Mouse (Mus musculus) megakaryocyte-erythroid progenitor cell, adult 5-6 weeks (primary cell): ENCODE results near the gene Pmepa1. TPM values are rescaled to one million over a fixed set of nuclear protein-coding genes. Genes with fewer than 3 reads are reported as not detected.

Source experiments
- ATAC-seq: replicated peaks from 2 replicates; pipeline ENCODE4 v1.8.0; 2016; ENCODE audit warnings: mild to moderate bottlenecking, inconsistent platforms; ENCODE audit not compliant: severe bottlenecking, poor library complexity, low FRiP score, low TSS enrichment
- total RNA-seq, 2 experiments: library from RNA; stranded (forward) in 1 of 2; stranded (reverse) in 1 of 2; fragments of 200-1000, 215-1000 nt in 1 of 2; fragments of >200 nt in 1 of 2; fragmentation: Nextera tagmentation in 1 of 2; gene quantifications; 2 replicates each; pipeline ENCODE4 v1.2.3; 2014 to 2017

Pmepa1 gene
- not detected in 2 replicates for total RNA-seq (2014; fragmentation: Nextera tagmentation)
- total RNA-seq (2017), result 0.52 TPM in 1 of 2 replicates, not detected in the other

- ATAC-seq, result peak; percentile 52
These were observed at the start of gene Pmepa1 for GRCm38 (mm10) chr2:173276409-173276808. Pmepa1 (minus strand) TSS chr2:173276533.

GRCm38 (mm10) chr2:173321754-173322153 is 45.4 kb upstream of the Pmepa1 start:
- ATAC-seq, result no peak

GRCm38 (mm10) chr2:173321194-173321593 is 44.9 kb upstream of the Pmepa1 start:
- ATAC-seq, result no peak

GRCm38 (mm10) chr2:173314291-173314690 is 38.0 kb upstream of the Pmepa1 start:
- ATAC-seq, result no peak

- ATAC-seq, result no peak
These were observed 32.2 kb upstream of the Pmepa1 start for GRCm38 (mm10) chr2:173308486-173308885.

GRCm38 (mm10) chr2:173307984-173308383 is 31.7 kb upstream of the Pmepa1 start:
- no peak for ATAC-seq

GRCm38 (mm10) chr2:173307561-173307960 is 31.2 kb upstream of the Pmepa1 start:
- no peak for ATAC-seq

GRCm38 (mm10) chr2:173306734-173307525 is 30.6 kb upstream of the Pmepa1 start:
- peak; percentile 75 for ATAC-seq

GRCm38 (mm10) chr2:173305011-173305410 is 28.7 kb upstream of the Pmepa1 start:
- ATAC-seq, result no peak

- 0 out of 2 replicates have a peak, but pooled peaks have one; percentile 18 for ATAC-seq
These were observed 24.6 kb upstream of the Pmepa1 start for GRCm38 (mm10) chr2:173300663-173301630.

- no peak for ATAC-seq
These were observed 20.1 kb upstream of the Pmepa1 start for GRCm38 (mm10) chr2:173296408-173296807.

- no peak for ATAC-seq
These were observed 16.7 kb upstream of the Pmepa1 start for GRCm38 (mm10) chr2:173293042-173293441.

GRCm38 (mm10) chr2:173292551-173292950 is 16.2 kb upstream of the Pmepa1 start:
- ATAC-seq, result no peak

- ATAC-seq, result no peak
These were observed 14.6 kb upstream of the Pmepa1 start for GRCm38 (mm10) chr2:173290981-173291380.

- ATAC-seq, result no peak
These were observed 13.6 kb upstream of the Pmepa1 start for GRCm38 (mm10) chr2:173289928-173290327.

- no peak for ATAC-seq
These were observed 9.6 kb upstream of the Pmepa1 start for GRCm38 (mm10) chr2:173285816-173286538.

- ATAC-seq, result no peak
These were observed 8.4 kb upstream of the Pmepa1 start for GRCm38 (mm10) chr2:173284771-173285170.

- ATAC-seq, result no peak
These were observed 5.9 kb upstream of the Pmepa1 start for GRCm38 (mm10) chr2:173282191-173282590.
